In the genomic region with DNA sequence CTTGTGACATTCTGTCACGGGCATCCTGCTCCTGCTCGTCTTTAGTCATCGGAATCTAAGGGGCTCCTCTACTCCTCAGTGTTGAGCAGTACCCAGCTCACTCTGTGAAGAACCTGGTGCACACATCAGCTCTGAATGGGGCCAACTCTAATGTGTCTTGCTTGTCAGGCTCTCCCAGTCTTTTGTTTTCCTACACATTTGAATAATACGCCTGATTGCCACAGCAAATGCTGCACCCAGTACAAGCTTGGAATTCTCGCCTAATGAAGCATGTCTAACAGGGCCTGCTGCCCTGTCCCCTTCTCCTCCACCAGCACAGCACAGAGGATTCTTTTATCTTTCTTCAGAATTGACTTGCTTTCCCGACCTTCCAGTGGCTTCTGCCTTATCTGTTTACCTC, we compare ENCODE assay signal across 10 mouse cellular contexts.
DNase-seq lines count a peak whose midpoint lies in the region; ATAC-seq lines count a peak whose summit lies in the region.
"Had no signal": no experiment of that assay in that cellular context is flagged by ENCODE, and none has a peak within 500 bp of the region (broad histone marks: within the 10 kb centered on the region; RNA-seq: fewer than 3 reads in every experiment).

No protein-coding gene starts in this region.

- peaks cover 14% of the 10 kb centered on the region for H3K4me1 ChIP-seq in forebrain, embryonic 11.5 days (replicated peaks; ENCODE audit: control insufficient read depth, insufficient read depth, low read length)

- H3K4me2 ChIP-seq in forebrain, embryonic 11.5 days (ENCODE audit: low read depth, low read length, severe bottlenecking), result peak overlapping the region; percentile 13; the same call in 1 of the 2 replicates
- H3K4me2 ChIP-seq: limb, embryonic 15.5 days had no signal

- WGBS in forebrain, embryonic 11.5 days, result 6% methylated on average over 6 of the region's 6 CpGs

- no peaks in the 10 kb centered on the region for H3K36me3 ChIP-seq in forebrain, embryonic 11.5 days (ENCODE audit: control insufficient read depth, insufficient read depth, low read length)
- H3K36me3 ChIP-seq: limb, embryonic 15.5 days had no signal

- no peaks in the 10 kb centered on the region for H3K27me3 ChIP-seq in forebrain, embryonic 11.5 days (ENCODE audit: control insufficient read depth, insufficient read depth, low read length)
- H3K27me3 ChIP-seq: limb, embryonic 15.5 days had no signal

- DNase-seq in cerebellum, postnatal 10 days, result peak; percentile 30
- no peak for DNase-seq in cerebellum, postnatal 14 days
- no peak for DNase-seq in forebrain, embryonic 11.5 days (ENCODE audit: low spot score)
- peak; percentile 22 for DNase-seq in kidney, adult 9 months
- peak; percentile 37 for DNase-seq in neural tube, embryonic 10.5 days (ENCODE audit: extremely low spot score, low spot score)
- no peak for DNase-seq in thymus, postnatal 25 days
- no peak for DNase-seq in adrenal gland, adult 2 months
- DNase-seq in layer of hippocampus, postnatal 25 days (ENCODE audit: extremely low spot score in 1 of 2, low spot score in 1 of 2), result no peak
- DNase-seq: adrenal gland, postnatal 25 days had no signal

- no peaks in the 10 kb centered on the region for H3K9me3 ChIP-seq in forebrain, embryonic 11.5 days (ENCODE audit: control insufficient read depth, low read length)
- H3K9me3 ChIP-seq: limb, embryonic 15.5 days had no signal

- H3K27ac ChIP-seq in forebrain, embryonic 11.5 days (ENCODE audit: low read depth, low read length), result no peak overlapping the region
- H3K27ac ChIP-seq: limb, embryonic 15.5 days had no signal

- H3K4me3 ChIP-seq in forebrain, embryonic 11.5 days (ENCODE audit: low read depth, low read length), result no peak overlapping the region
- H3K4me3 ChIP-seq: limb, embryonic 15.5 days had no signal

- H3K9ac ChIP-seq in forebrain, embryonic 11.5 days (ENCODE audit: low read length), result no peak overlapping the region
- H3K9ac ChIP-seq: limb, embryonic 15.5 days had no signal

- peak; percentile 86 for ATAC-seq in forebrain, embryonic 11.5 days (replicated peaks; ENCODE audit: low FRiP score)

Comparison
In these comparisons a context has a peak if more than half of its experiments do, and no peak if none do; other contexts are left out.
1. DNase-seq: peak in cerebellum, postnatal 10 days (2 of 2), kidney, adult 9 months (single experiment) and neural tube, embryonic 10.5 days (single experiment); none in cerebellum, postnatal 14 days (0 of 2), forebrain, embryonic 11.5 days (single experiment), thymus, postnatal 25 days (single experiment), adrenal gland, adult 2 months (single experiment) and layer of hippocampus, postnatal 25 days (0 of 2).